Mouse (Mus musculus) midbrain, embryonic 13.5 days (tissue): ENCODE measurements at regions not wholly inside any gene's neighbourhood (a gene's known extent, or its start where the extent isn't known, plus 50 kb on each side); places are given as distances from the start of the nearest gene placed in this dataset.

ENCODE experiments used
- ATAC-seq: fragments of 200-750 bp; cut with Nextera tagmentation; 2 replicates; pipeline ENCODE4 v1.8.0; 2017; ENCODE audit warnings: mild to moderate bottlenecking, moderate TSS enrichment, moderate library complexity
- H3K27ac ChIP-seq: fragments of 300-500 bp; sonication (generic); 2 replicates; pipeline ENCODE4 v1.5.1; 2015; ENCODE audit warnings: inconsistent platforms, mild to moderate bottlenecking, moderate library complexity
- H3K27me3 ChIP-seq: fragments of 300-500 bp; sonication (generic); 2 replicates; pipeline ENCODE4 v1.6.1; 2015; ENCODE audit warnings: mild to moderate bottlenecking, inconsistent platforms
- H3K36me3 ChIP-seq: fragments of 300-500 bp; sonication (generic); 2 replicates; pipeline ENCODE4 v1.6.1; 2015; ENCODE audit warnings: mild to moderate bottlenecking, inconsistent platforms
- H3K4me1 ChIP-seq: fragments of 300-500 bp; sonication (generic); replicated peaks from 2 replicates; pipeline ENCODE4 v1.6.1; 2015; ENCODE audit warnings: inconsistent platforms
- H3K4me2 ChIP-seq: fragments of 300-500 bp; sonication (generic); replicated peaks from 2 replicates; pipeline ENCODE4 v1.6.1; 2015; ENCODE audit warnings: moderate library complexity, mild to moderate bottlenecking, inconsistent platforms
- H3K4me3 ChIP-seq: fragments of 300-500 bp; sonication (generic); replicated peaks from 2 replicates; pipeline ENCODE4 v1.5.1; 2015; ENCODE audit warnings: mild to moderate bottlenecking, inconsistent platforms
- H3K9ac ChIP-seq: fragments of 300-500 bp; sonication (generic); replicated peaks from 2 replicates; pipeline ENCODE4 v1.6.1; 2015; ENCODE audit warnings: mild to moderate bottlenecking, inconsistent platforms
- H3K9me3 ChIP-seq: fragments of 300-500 bp; sonication (generic); 2 replicates; pipeline ENCODE4 v1.6.1; 2016; ENCODE audit warnings: mild to moderate bottlenecking, inconsistent platforms
- WGBS: fragments of 180-500 bp; shearing (Covaris S2); methylation state at CpG from one replicate; pipeline ENCODE4 v1.1.7; 2015; 5-methylcytosine and 5-hydroxymethylcytosine counted together

GRCm38 (mm10) chr3:56397851-56398496, 214.5 kb upstream of the Nbea start:
- 94% methylated on average over 4 of the region's 4 CpGs for WGBS
- no peak overlapping the region for H3K4me3 ChIP-seq
- H3K27me3 ChIP-seq: no peaks in the 10 kb centered on the region
- no peaks in the 10 kb centered on the region for H3K36me3 ChIP-seq
- ATAC-seq: no peak
- H3K4me2 ChIP-seq: no peak overlapping the region
- H3K9me3 ChIP-seq: no peaks in the 10 kb centered on the region
- H3K27ac ChIP-seq: no peak overlapping the region
- H3K9ac ChIP-seq: no peak overlapping the region
- H3K4me1 ChIP-seq: no peaks in the 10 kb centered on the region

- Histone ChIP-seq H3K4me1 (no peaks in the 10 kb centered on the region), H3K9ac (no peak overlapping the region), H3K27me3 (no peaks in the 10 kb centered on the region), H3K27ac (no peak overlapping the region), H3K4me3 (no peak overlapping the region), H3K4me2 (no peak overlapping the region), H3K36me3 (no peaks in the 10 kb centered on the region), H3K9me3 (no peaks in the 10 kb centered on the region)
- ATAC-seq: no peak
- 89% methylated on average over 5 of the region's 5 CpGs for WGBS
Measured at GRCm38 (mm10) chr3:56393134-56393533, 209.6 kb upstream of the Nbea start.

- Histone ChIP-seq H3K4me1 (no peaks in the 10 kb centered on the region), H3K27me3 (no peaks in the 10 kb centered on the region), H3K4me2 (no peak overlapping the region), H3K9ac (no peak overlapping the region), H3K27ac (no peak overlapping the region), H3K9me3 (no peaks in the 10 kb centered on the region), H3K36me3 (no peaks in the 10 kb centered on the region), H3K4me3 (no peak overlapping the region)
- no peak for ATAC-seq
Measured at GRCm38 (mm10) chr3:56380316-56380715, 196.8 kb upstream of the Nbea start.

- Histone ChIP-seq H3K9ac (no peak overlapping the region), H3K4me2 (no peak overlapping the region), H3K27me3 (no peaks in the 10 kb centered on the region), H3K9me3 (no peaks in the 10 kb centered on the region), H3K27ac (no peak overlapping the region), H3K36me3 (no peaks in the 10 kb centered on the region), H3K4me3 (no peak overlapping the region), H3K4me1 (no peaks in the 10 kb centered on the region)
- WGBS: 74% methylated on average over 3 of the region's 3 CpGs
- ATAC-seq: no peak
Measured at GRCm38 (mm10) chr3:56379500-56379899, 196.0 kb upstream of the Nbea start.

- no peak overlapping the region for H3K9ac ChIP-seq
- H3K9me3 ChIP-seq: no peaks in the 10 kb centered on the region
- ATAC-seq: no peak
- no peaks in the 10 kb centered on the region; the same call in 1 of the 2 replicates for H3K4me1 ChIP-seq
- H3K36me3 ChIP-seq: no peaks in the 10 kb centered on the region
- H3K27me3 ChIP-seq: no peaks in the 10 kb centered on the region
- 78% methylated on average over 2 of the region's 2 CpGs for WGBS
- no peak overlapping the region for H3K27ac ChIP-seq
- no peak overlapping the region for H3K4me2 ChIP-seq
- H3K4me3 ChIP-seq: no peak overlapping the region
Measured at GRCm38 (mm10) chr3:56362543-56362942, 179.0 kb upstream of the Nbea start.

GRCm38 (mm10) chr3:56357035-56357701, 173.7 kb upstream of the Nbea start:
- H3K9ac ChIP-seq: no peak overlapping the region
- no peak overlapping the region for H3K4me2 ChIP-seq
- 55% methylated on average over 6 of the region's 6 CpGs for WGBS
- H3K4me3 ChIP-seq: no peak overlapping the region
- peak; percentile 71; the same call in 1 of the 2 replicates for ATAC-seq
- H3K27ac ChIP-seq: peak overlapping the region; percentile 53
- H3K9me3 ChIP-seq: no peaks in the 10 kb centered on the region
- no peaks in the 10 kb centered on the region for H3K36me3 ChIP-seq
- no peaks in the 10 kb centered on the region for H3K27me3 ChIP-seq
- peaks cover 17% of the 10 kb centered on the region for H3K4me1 ChIP-seq

GRCm38 (mm10) chr3:56356163-56356882, 172.8 kb upstream of the Nbea start:
- no peak overlapping the region for H3K27ac ChIP-seq
- 78% methylated on average over 5 of the region's 5 CpGs for WGBS

More at GRCm38 (mm10) chr3:56356163-56356882, 172.8 kb upstream of the Nbea start:
- peaks cover 17% of the 10 kb centered on the region for H3K4me1 ChIP-seq
- no peak overlapping the region for H3K4me2 ChIP-seq
- no peak overlapping the region for H3K9ac ChIP-seq
- H3K36me3 ChIP-seq: no peaks in the 10 kb centered on the region
- no peak overlapping the region for H3K4me3 ChIP-seq
- no peaks in the 10 kb centered on the region for H3K9me3 ChIP-seq
- 0 out of 2 replicates have a peak, but pooled peaks have one; percentile 48 for ATAC-seq
- H3K27me3 ChIP-seq: no peaks in the 10 kb centered on the region
